Mouse (Mus musculus) small intestine, adult 2 months (tissue): Measurements from ENCODE around the gene Zfp683. TPM values are rescaled to one million over a fixed set of nuclear protein-coding genes. Genes with fewer than 3 reads are reported as not detected.
A peak's percentile ranks its signal among the peaks of the same experiment; 100 is the strongest.

Experiments used
- H3K27ac ChIP-seq: fragments of 200-500 bp; 2 replicates; pipeline ENCODE4 v1.5.1; 2012; ENCODE audit warnings: low read depth, low read length, control low read depth, inconsistent platforms; ENCODE audit not compliant: insufficient read depth
- H3K27me3 ChIP-seq: fragments of 200-500 bp; 2 replicates; pipeline ENCODE4 v1.6.1; 2012; ENCODE audit warnings: mild to moderate bottlenecking, moderate library complexity, low read length, inconsistent platforms; ENCODE audit not compliant: control insufficient read depth, insufficient read depth
- H3K36me3 ChIP-seq: fragments of 200-500 bp; 2 replicates; pipeline ENCODE4 v1.6.1; 2012; ENCODE audit warnings: mild to moderate bottlenecking, low read length, control low read depth, inconsistent platforms; ENCODE audit not compliant: control insufficient read depth, insufficient read depth
- H3K4me1 ChIP-seq: fragments of 200-500 bp; 2 replicates; pipeline ENCODE4 v1.6.1; 2012; ENCODE audit warnings: low read length, inconsistent platforms, mixed read lengths; ENCODE audit not compliant: control insufficient read depth, insufficient read depth, insufficient read length
- H3K4me3 ChIP-seq: fragments of 200-500 bp; 2 replicates; pipeline ENCODE4 v1.5.1; 2012; ENCODE audit warnings: low read depth, mild to moderate bottlenecking, control low read depth, inconsistent platforms, low read length, moderate library complexity
- CTCF ChIP-seq: fragments of 200-500 bp; IDR thresholded peaks from 2 replicates; pipeline ENCODE4 v1.5.1; 2012; ENCODE audit warnings: low read depth, mild to moderate bottlenecking, control low read depth, inconsistent platforms, low read length, moderate library complexity, mixed read lengths; ENCODE audit not compliant: insufficient replicate concordance, insufficient read length; ENCODE audit errors: extremely low read depth
- POLR2A ChIP-seq: fragments of 200-500 bp; IDR thresholded peaks from 2 replicates; pipeline ENCODE4 v1.6.1; 2012; ENCODE audit warnings: low read depth, mild to moderate bottlenecking, control low read depth, inconsistent platforms, low read length, moderate library complexity
- WGBS: fragments of 180-500 bp; shearing (Covaris S2); methylation state at CpG from one replicate; pipeline ENCODE4 v1.1.7; 2018; 5-methylcytosine and 5-hydroxymethylcytosine counted together
- polyA plus RNA-seq: library from polyadenylated mRNA; depleted of rRNA; stranded (reverse); fragments of >200 nt; gene quantifications from 2 replicates; pipeline ENCODE4 v1.2.3, GENCODE M21; 2012; rRNA removed

The Zfp683 gene
- polyA plus RNA-seq, 1 experiment = 1.3 TPM

DNA sequence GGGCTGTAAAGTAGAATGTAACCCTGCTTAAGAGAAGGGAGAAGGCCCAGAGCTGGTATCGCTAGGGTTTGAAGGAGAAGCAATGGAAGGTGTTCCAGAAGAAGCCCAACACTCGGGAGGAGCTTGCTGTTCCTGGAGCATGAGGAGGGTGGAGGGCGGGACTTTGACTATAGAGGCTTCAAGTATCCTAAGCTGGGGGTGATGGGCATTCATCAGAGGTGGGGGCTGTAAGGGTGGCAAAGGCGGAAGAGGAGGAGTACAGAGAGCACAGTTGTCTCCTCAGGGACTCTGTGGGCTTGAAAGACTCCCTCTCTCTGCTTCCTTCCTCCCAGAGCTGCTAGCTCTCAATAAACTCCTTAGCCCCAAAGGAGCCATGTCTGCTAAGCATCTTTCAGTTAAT lies 46.6 kb downstream of the Zfp683 start:
- H3K27me3 ChIP-seq = no peaks in the 10 kb centered on the region
- TF ChIP-seq POLR2A (no peak), CTCF (no peak)
- no peak overlapping the region for H3K27ac ChIP-seq
- peaks cover 6% of the 10 kb centered on the region; the same call in 1 of the 2 replicates for H3K4me1 ChIP-seq
- 80% methylated on average over 4 of the region's 4 CpGs for WGBS
- no peaks in the 10 kb centered on the region for H3K36me3 ChIP-seq
- no peak overlapping the region for H3K4me3 ChIP-seq

GRCm38 (mm10) chr4:134101979-134102741 lies 48.5 kb downstream of the Zfp683 start, which contains the start of gene Ubxn11:
Gene Ubxn11 (plus strand): TSS chr4:134102570.
- peaks cover 5% of the 10 kb centered on the region; the same call in 1 of the 2 replicates for H3K4me1 ChIP-seq
- no peaks in the 10 kb centered on the region for H3K36me3 ChIP-seq
- whole genome bisulfite sequencing = 17% methylated on average over 34 of the region's 34 CpGs
- H3K4me3 ChIP-seq = peak within 1 kb of the TSS; percentile 83
- no peak within 1 kb of the TSS for H3K27ac ChIP-seq
- H3K27me3 ChIP-seq = no peaks in the 10 kb centered on the region
- TF ChIP-seq CTCF (no peak), POLR2A (no peak)

- H3K27ac ChIP-seq = no peak overlapping the region
- WGBS = 9% methylated on average over 21 of the region's 21 CpGs
- TF ChIP-seq POLR2A = no peak
- TF ChIP-seq CTCF = no peak
- H3K4me1 ChIP-seq = peaks cover 3% of the 10 kb centered on the region; the same call in 1 of the 2 replicates
- H3K36me3 ChIP-seq = no peaks in the 10 kb centered on the region
- no peaks in the 10 kb centered on the region for H3K27me3 ChIP-seq
- peak overlapping the region; percentile 83 for H3K4me3 ChIP-seq
These were observed 49.1 kb downstream of the Zfp683 start for GRCm38 (mm10) chr4:134102742-134103119.

GRCm38 (mm10) chr4:134106105-134106504 lies 52.5 kb downstream of the Zfp683 start:
- Histone ChIP-seq H3K36me3 (no peaks in the 10 kb centered on the region), H3K4me3 (no peak overlapping the region), H3K27me3 (no peaks in the 10 kb centered on the region), H3K27ac (no peak overlapping the region), H3K4me1 (peaks cover 3% of the 10 kb centered on the region)
- TF ChIP-seq CTCF (no peak), POLR2A (no peak)
- 65% methylated on average over 7 of the region's 7 CpGs for WGBS

DNA sequence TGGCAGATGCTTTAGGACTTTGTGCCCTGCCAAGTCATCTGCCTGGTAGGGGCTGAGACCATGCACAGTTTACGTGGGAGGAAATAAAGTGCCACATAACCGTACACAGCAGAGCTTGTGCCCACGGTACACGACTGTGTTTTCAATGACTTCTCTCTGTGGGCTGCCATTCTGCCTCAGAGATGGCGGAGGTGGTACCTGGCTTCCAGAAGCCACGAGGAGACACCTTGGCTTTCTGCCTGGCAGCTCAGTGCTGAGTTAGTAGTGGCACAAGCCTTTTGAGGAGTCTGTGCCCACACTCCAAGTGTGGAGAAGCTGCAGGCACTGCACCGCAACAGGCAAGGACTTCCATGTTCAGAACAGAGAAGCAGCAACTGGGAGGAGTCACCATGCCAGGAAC lies 54.1 kb downstream of the Zfp683 start:
- no peaks in the 10 kb centered on the region for H3K36me3 ChIP-seq
- no peak for TF ChIP-seq CTCF
- no peak for TF ChIP-seq POLR2A
- WGBS = 79% methylated on average over 7 of the region's 7 CpGs
- no peaks in the 10 kb centered on the region for H3K27me3 ChIP-seq
- no peak overlapping the region for H3K27ac ChIP-seq
- H3K4me1 ChIP-seq = peaks cover 1% of the 10 kb centered on the region
- no peak overlapping the region for H3K4me3 ChIP-seq

DNA sequence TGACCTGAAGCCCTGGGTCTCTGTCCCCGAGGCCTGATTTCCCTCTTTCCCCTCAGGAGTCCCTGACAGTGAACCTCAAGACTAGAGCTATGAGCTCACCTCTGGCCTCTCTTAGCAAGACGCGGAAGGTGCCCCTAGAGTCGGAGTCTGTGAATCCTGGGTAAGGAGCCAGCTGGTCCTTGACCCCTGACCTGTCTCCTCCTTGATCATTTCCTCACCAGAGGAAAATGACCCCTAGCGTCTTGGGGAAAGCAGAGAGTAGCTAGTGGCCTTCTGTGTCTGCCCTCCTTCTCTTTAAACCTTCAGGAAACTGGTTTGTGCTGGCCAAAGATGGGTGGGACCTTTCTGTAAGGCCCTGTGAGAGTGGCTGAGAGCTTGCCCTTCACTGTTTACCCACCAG lies 54.6 kb downstream of the Zfp683 start:
- Histone ChIP-seq H3K4me3 (no peak overlapping the region), H3K4me1 (no peaks in the 10 kb centered on the region; the same call in 1 of the 2 replicates), H3K27ac (no peak overlapping the region), H3K27me3 (no peaks in the 10 kb centered on the region), H3K36me3 (no peaks in the 10 kb centered on the region)
- TF ChIP-seq CTCF (no peak), POLR2A (no peak)
- 76% methylated on average over 5 of the region's 5 CpGs for WGBS

Other genes starting within 250 kb of the Zfp683 start
- gene Rps6ka1, start 166.0 kb upstream of the Zfp683 start, polyA plus RNA-seq = 91.5 and 220 TPM in 2 replicates
- 2.5 and 6.3 TPM in 2 replicates for gene Hmgn2, start 85.2 kb upstream of the Zfp683 start, polyA plus RNA-seq
- gene Dhdds, start 52.9 kb upstream of the Zfp683 start, polyA plus RNA-seq = 10.3 and 16.0 TPM in 2 replicates
- not detected in 2 replicates for gene Lin28a, start 35.0 kb upstream of the Zfp683 start, polyA plus RNA-seq
- gene Crybg2, start 7.0 kb downstream of the Zfp683 start, polyA plus RNA-seq = 57.7 and 92.5 TPM in 2 replicates
- 21.7 and 35.1 TPM in 2 replicates for gene Cd52, start 41.2 kb downstream of the Zfp683 start, polyA plus RNA-seq
- 2.8 and 4.5 TPM in 2 replicates for gene Ubxn11, start 48.7 kb downstream of the Zfp683 start, polyA plus RNA-seq
- gene Sh3bgrl3, start 75.0 kb downstream of the Zfp683 start, polyA plus RNA-seq = 453 and 911 TPM in 2 replicates
- 5.3 and 19.2 TPM in 2 replicates for gene Cep85, start 133.3 kb downstream of the Zfp683 start, polyA plus RNA-seq
- not detected in 2 replicates for gene Gm7534, start 149.2 kb downstream of the Zfp683 start, polyA plus RNA-seq
- gene Catsper4, start 173.5 kb downstream of the Zfp683 start, polyA plus RNA-seq = 0.52 and 1.4 TPM in 2 replicates
- gene Cnksr1, start 184.6 kb downstream of the Zfp683 start, polyA plus RNA-seq = 16.3 and 42.5 TPM in 2 replicates
- not detected in 2 replicates for gene E130218I03Rik, start 189.8 kb downstream of the Zfp683 start, polyA plus RNA-seq
- 6.4 and 7.2 TPM in 2 replicates for gene Zfp593, start 191.8 kb downstream of the Zfp683 start, polyA plus RNA-seq
- gene Gm30191, start 193.1 kb downstream of the Zfp683 start, polyA plus RNA-seq = 0.35 TPM in 1 of 2 replicates, not detected in the other
- gene Grrp1, start 200.3 kb downstream of the Zfp683 start, polyA plus RNA-seq = 8.6 and 16.7 TPM in 2 replicates
- gene Pdik1l, start 234.1 kb downstream of the Zfp683 start, polyA plus RNA-seq = 1.4 and 1.6 TPM in 2 replicates